Comparison of ENCODE assay signal across 10 mouse cellular contexts in genomic region chr2:164948962-164949361, GRCm38 (mm10). TPM values are rescaled to one million over a fixed set of nuclear protein-coding genes. Genes with fewer than 3 reads are reported as not detected.
DNase-seq lines count a peak whose midpoint lies in the region; ATAC-seq and TF ChIP-seq lines count a peak whose summit lies in the region.
"Had no signal": no experiment of that assay in that cellular context is flagged by ENCODE, and none has a peak within 500 bp of the region (broad histone marks: within the 10 kb centered on the region; RNA-seq: fewer than 3 reads in every experiment).

No protein-coding gene starts in this region.

- 0 out of 2 replicates have a peak overlapping the region, but pooled peaks have one; percentile 8 for H3K9ac ChIP-seq in kidney, embryonic 15.5 days
- H3K9ac ChIP-seq in embryonic facial prominence, embryonic 14.5 days (ENCODE audit: low read depth, low read length) = peak overlapping the region; percentile 37; the same call in 1 of the 2 replicates
- H3K9ac ChIP-seq in intestine, postnatal 0 days (ENCODE audit: low read depth, low read length) = no peak overlapping the region
- no peak overlapping the region for H3K9ac ChIP-seq in neural tube, embryonic 14.5 days (replicated peaks; ENCODE audit: low read depth, low read length)
- H3K9ac ChIP-seq: liver, embryonic 14.5 days had no signal

- peaks cover 22% of the 10 kb centered on the region for H3K4me1 ChIP-seq in kidney, embryonic 15.5 days
- 0 out of 2 replicates have a peak, but pooled peaks cover 4% of the 10 kb centered on the region for H3K4me1 ChIP-seq in embryonic facial prominence, embryonic 14.5 days (ENCODE audit: control insufficient read depth, insufficient read depth, low read length)
- H3K4me1 ChIP-seq in intestine, postnatal 0 days (replicated peaks; ENCODE audit: control insufficient read depth, insufficient read depth, low read length) = no peaks in the 10 kb centered on the region
- no peaks in the 10 kb centered on the region for H3K4me1 ChIP-seq in neural tube, embryonic 14.5 days (ENCODE audit: control insufficient read depth, insufficient read depth, low read length)

- no peak for ATAC-seq in kidney, embryonic 15.5 days (replicated peaks; ENCODE audit: low FRiP score)
- no peak for ATAC-seq in embryonic facial prominence, embryonic 14.5 days (ENCODE audit: low read depth)
- ATAC-seq in intestine, postnatal 0 days = no peak
- ATAC-seq in neural tube, embryonic 14.5 days (ENCODE audit: low read depth) = no peak
- ATAC-seq in inflammation-experienced regulatory T-cells, adult 6 months = no peak

- H3K27ac ChIP-seq in kidney, embryonic 15.5 days = no peak overlapping the region
- H3K27ac ChIP-seq in embryonic facial prominence, embryonic 14.5 days (replicated peaks; ENCODE audit: low read depth, low read length) = no peak overlapping the region
- H3K27ac ChIP-seq in intestine, postnatal 0 days (ENCODE audit: low read depth, low read length) = no peak overlapping the region
- no peak overlapping the region for H3K27ac ChIP-seq in neural tube, embryonic 14.5 days (ENCODE audit: low read depth, low read length)
- H3K27ac ChIP-seq: liver, embryonic 14.5 days had no signal

- DNase-seq in kidney, adult 8-10 months = no peak
- no peak for DNase-seq in embryonic facial prominence, embryonic 14.5 days (ENCODE audit: low spot score)
- DNase-seq in spleen, postnatal 4 days (ENCODE audit: low spot score in 2 of 2) = no peak
- DNase-seq in frontal cortex, adult 2 months (ENCODE audit: extremely low spot score in 1 of 2, low spot score in 1 of 2) = no peak
- DNase-seq: cerebellum, adult 2 months had no signal

- peak overlapping the region; percentile 17 for H3K4me3 ChIP-seq in kidney, embryonic 15.5 days (replicated peaks)
- peak overlapping the region; percentile 21 for H3K4me3 ChIP-seq in embryonic facial prominence, embryonic 14.5 days (ENCODE audit: low read depth, low read length)
- 0 out of 2 replicates have a peak overlapping the region, but pooled peaks have one; percentile 3 for H3K4me3 ChIP-seq in intestine, postnatal 0 days (ENCODE audit: low read depth, low read length)
- no peak overlapping the region; the same call in 1 of the 2 replicates for H3K4me3 ChIP-seq in neural tube, embryonic 14.5 days (ENCODE audit: low read depth, low read length)

- H3K36me3 ChIP-seq in kidney, embryonic 15.5 days = no peaks in the 10 kb centered on the region
- H3K36me3 ChIP-seq in embryonic facial prominence, embryonic 14.5 days (ENCODE audit: control insufficient read depth, insufficient read depth, low read length) = no peaks in the 10 kb centered on the region
- H3K36me3 ChIP-seq in intestine, postnatal 0 days (ENCODE audit: control insufficient read depth, insufficient read depth) = no peaks in the 10 kb centered on the region
- no peaks in the 10 kb centered on the region for H3K36me3 ChIP-seq in neural tube, embryonic 14.5 days (ENCODE audit: control insufficient read depth, insufficient read depth, low read length)

- peak overlapping the region; percentile 41 for H3K4me2 ChIP-seq in kidney, embryonic 15.5 days
- H3K4me2 ChIP-seq in embryonic facial prominence, embryonic 14.5 days (ENCODE audit: low read depth, low read length) = peak overlapping the region; percentile 30
- no peak overlapping the region; the same call in 1 of the 2 replicates for H3K4me2 ChIP-seq in intestine, postnatal 0 days (replicated peaks; ENCODE audit: low read depth)
- peak overlapping the region; percentile 31 for H3K4me2 ChIP-seq in neural tube, embryonic 14.5 days (ENCODE audit: low read depth, low read length)

- H3K9me3 ChIP-seq in kidney, embryonic 15.5 days (replicated peaks) = no peaks in the 10 kb centered on the region
- no peaks in the 10 kb centered on the region for H3K9me3 ChIP-seq in embryonic facial prominence, embryonic 14.5 days (ENCODE audit: control insufficient read depth, low read length)
- no peaks in the 10 kb centered on the region for H3K9me3 ChIP-seq in intestine, postnatal 0 days (ENCODE audit: control insufficient read depth)
- H3K9me3 ChIP-seq in neural tube, embryonic 14.5 days (ENCODE audit: control insufficient read depth, low read length) = no peaks in the 10 kb centered on the region

- WGBS in kidney, embryonic 15.5 days = 5% methylated on average over 25 of the region's 25 CpGs
- WGBS in embryonic facial prominence, embryonic 14.5 days = 9% methylated on average over 23 of the region's 25 CpGs
- WGBS in intestine, postnatal 0 days = 6% methylated on average over 25 of the region's 25 CpGs
- WGBS in neural tube, embryonic 14.5 days = 5% methylated on average over 25 of the region's 25 CpGs

- H3K27me3 ChIP-seq in kidney, embryonic 15.5 days = peaks cover 85% of the 10 kb centered on the region
- peaks cover 52% of the 10 kb centered on the region for H3K27me3 ChIP-seq in embryonic facial prominence, embryonic 14.5 days (replicated peaks; ENCODE audit: control insufficient read depth, insufficient read depth, low read length)
- peaks cover 62% of the 10 kb centered on the region for H3K27me3 ChIP-seq in intestine, postnatal 0 days (replicated peaks; ENCODE audit: control insufficient read depth, insufficient read depth, low read length)
- peaks cover 31% of the 10 kb centered on the region for H3K27me3 ChIP-seq in neural tube, embryonic 14.5 days (ENCODE audit: control insufficient read depth, insufficient read depth, low read length)

- no peak for TF ChIP-seq CTCF in intestine, postnatal 0 days (IDR thresholded peaks at IDR 0.05; ENCODE audit: low read depth)

RNA-seq across cellular contexts. Expression of gene Mmp9, which starts 8.4 kb away (rescaled TPM):
- 2.6 and 41.3 TPM in 2 replicates for polyA plus RNA-seq in kidney, embryonic 15.5 days (2015; fragmentation: Nextera tagmentation; extraction: Ambion mirVana)
- polyA plus RNA-seq in embryonic facial prominence, embryonic 14.5 days (2014; fragmentation: Nextera tagmentation; extraction: Ambion mirVana) = 33.7 and 52.0 TPM in 2 replicates
- polyA plus RNA-seq in intestine, postnatal 0 days (2015; fragmentation: Nextera tagmentation; extraction: Ambion mirVana) = 9.6 and 9.8 TPM in 2 replicates
- 13.8 and 22.2 TPM in 2 replicates for polyA plus RNA-seq in neural tube, embryonic 14.5 days (2014; fragmentation: Nextera tagmentation; extraction: Ambion mirVana)
- polyA plus RNA-seq in frontal cortex, adult 2 months (2012; rRNA removed) = 1.2 and 1.3 TPM in 2 replicates
- polyA plus RNA-seq in inflammation-experienced regulatory T-cells, adult 6 months (2017; shearing (Covaris generic)) = 1 to 10 TPM; 1.3 to 2.6 (median 2.6) TPM

RNA-seq across cellular contexts. Expression of gene Slc12a5, which starts 11.6 kb away (rescaled TPM):
- 1.1 TPM in 2 replicates for polyA plus RNA-seq in kidney, embryonic 15.5 days (2015; fragmentation: Nextera tagmentation; extraction: Ambion mirVana)
- 0.56 and 1.1 TPM in 2 replicates for polyA plus RNA-seq in embryonic facial prominence, embryonic 14.5 days (2014; fragmentation: Nextera tagmentation; extraction: Ambion mirVana)
- polyA plus RNA-seq in intestine, postnatal 0 days (2015; fragmentation: Nextera tagmentation; extraction: Ambion mirVana) = 0.09 and 0.47 TPM in 2 replicates
- 51.5 and 68.8 TPM in 2 replicates for polyA plus RNA-seq in neural tube, embryonic 14.5 days (2014; fragmentation: Nextera tagmentation; extraction: Ambion mirVana)
- 345 and 356 TPM in 2 replicates for polyA plus RNA-seq in frontal cortex, adult 2 months (2012; rRNA removed)
- under 1 TPM in 2 of 3 experiments, not detected in 1; 0.21 to 0.33 TPM for polyA plus RNA-seq in inflammation-experienced regulatory T-cells, adult 6 months (2017; shearing (Covaris generic))

RNA-seq across cellular contexts. Expression of gene Zfp335, which starts 37.4 kb away (rescaled TPM):
- 12.1 and 14.4 TPM in 2 replicates for polyA plus RNA-seq in kidney, embryonic 15.5 days (2015; fragmentation: Nextera tagmentation; extraction: Ambion mirVana)
- polyA plus RNA-seq in embryonic facial prominence, embryonic 14.5 days (2014; fragmentation: Nextera tagmentation; extraction: Ambion mirVana) = 11.9 and 13.9 TPM in 2 replicates
- 3.6 and 3.8 TPM in 2 replicates for polyA plus RNA-seq in intestine, postnatal 0 days (2015; fragmentation: Nextera tagmentation; extraction: Ambion mirVana)
- polyA plus RNA-seq in neural tube, embryonic 14.5 days (2014; fragmentation: Nextera tagmentation; extraction: Ambion mirVana) = 14.3 and 14.5 TPM in 2 replicates
- polyA plus RNA-seq in frontal cortex, adult 2 months (2012; rRNA removed) = 31.6 and 34.6 TPM in 2 replicates
- 1 to 10 TPM; 6.2 to 7.4 (median 6.8) TPM for polyA plus RNA-seq in inflammation-experienced regulatory T-cells, adult 6 months (2017; shearing (Covaris generic))

Comparison
In these comparisons a context has a peak if more than half of its experiments do, and no peak if none do; other contexts are left out.
1. H3K9ac ChIP-seq: peak in kidney, embryonic 15.5 days (single experiment) and embryonic facial prominence, embryonic 14.5 days (single experiment); none in intestine, postnatal 0 days (single experiment) and neural tube, embryonic 14.5 days (single experiment).
2. RNA of gene Slc12a5, which starts 11.6 kb away (polyA plus RNA-seq): 345 to 356 TPM in frontal cortex, adult 2 months and 51.5 to 68.8 TPM in neural tube, embryonic 14.5 days; 0.56 to 1.1 TPM in embryonic facial prominence, embryonic 14.5 days, 1.1 TPM in kidney, embryonic 15.5 days, 0.21 to 0.33 TPM in inflammation-experienced regulatory T-cells, adult 6 months and 0.09 to 0.47 TPM in intestine, postnatal 0 days; every median in the first group is over 10 times any median in the second.